Mouse (Mus musculus): ENCODE data around the gene Il31ra. TPM values are rescaled to one million over a fixed set of nuclear protein-coding genes. Genes with fewer than 3 reads are reported as not detected.

The Il31ra gene
- polyA plus RNA-seq, 1 experiment from 2014 or later: 0.06 TPM

- Histone ChIP-seq H3K27ac (ENCODE audit: low read depth) (no peak overlapping the region), H3K4me3 (ENCODE audit: low read depth, low read length) (no peak overlapping the region), H3K4me2 (ENCODE audit: low read depth, low read length) (no peak overlapping the region), H3K4me1 (ENCODE audit: insufficient read depth) (no peaks in the 10 kb centered on the region), H3K36me3 (replicated peaks; ENCODE audit: insufficient read depth, low read length) (no peaks in the 10 kb centered on the region), H3K9ac (replicated peaks) (no peak overlapping the region), H3K9me3 (ENCODE audit: low read length) (no peaks in the 10 kb centered on the region), H3K27me3 (ENCODE audit: insufficient read depth, low read length) (no peaks in the 10 kb centered on the region)
- DNase-seq (no peak), ATAC-seq (no peak)
- no peak for TF ChIP-seq EP300 (IDR thresholded peaks at IDR 0.05; ENCODE audit: low read depth)
- 56% methylated on average over 3 of the region's 3 CpGs for WGBS (ENCODE audit: insufficient replicate concordance)
Observed at GRCm38 (mm10) chr13:112624622-112625021, 30.5 kb upstream of the Il31ra start.

- Histone ChIP-seq H3K9me3 (ENCODE audit: low read length) (no peaks in the 10 kb centered on the region), H3K4me1 (ENCODE audit: insufficient read depth) (no peaks in the 10 kb centered on the region), H3K27me3 (ENCODE audit: insufficient read depth, low read length) (no peaks in the 10 kb centered on the region), H3K4me2 (ENCODE audit: low read depth, low read length) (no peak overlapping the region), H3K27ac (ENCODE audit: low read depth) (no peak overlapping the region), H3K36me3 (replicated peaks; ENCODE audit: insufficient read depth, low read length) (no peaks in the 10 kb centered on the region), H3K9ac (replicated peaks) (no peak overlapping the region), H3K4me3 (ENCODE audit: low read depth, low read length) (no peak overlapping the region)
- DNase-seq (no peak), ATAC-seq (no peak)
- WGBS (ENCODE audit: insufficient replicate concordance): 72% methylated on average over 7 of the region's 7 CpGs
- TF ChIP-seq CTCF (IDR thresholded peaks at IDR 0.05; ENCODE audit: low read depth) (no peak), EP300 (IDR thresholded peaks at IDR 0.05; ENCODE audit: low read depth) (no peak)
Observed at GRCm38 (mm10) chr13:112623656-112624055, 29.5 kb upstream of the Il31ra start.

GRCm38 (mm10) chr13:112621592-112621991 lies 27.4 kb upstream of the Il31ra start:
- H3K4me3 ChIP-seq (ENCODE audit: low read depth, low read length): no peak overlapping the region
- no peaks in the 10 kb centered on the region for H3K36me3 ChIP-seq (replicated peaks; ENCODE audit: insufficient read depth, low read length)
- DNase-seq: no peak
- H3K4me2 ChIP-seq (ENCODE audit: low read depth, low read length): no peak overlapping the region
- no peak overlapping the region for H3K9ac ChIP-seq (replicated peaks)
- peak; percentile 34; the same call in 1 of the 2 replicates for TF ChIP-seq CTCF (IDR thresholded peaks at IDR 0.05; ENCODE audit: low read depth)
- no peak for TF ChIP-seq EP300 (IDR thresholded peaks at IDR 0.05; ENCODE audit: low read depth)
- H3K9me3 ChIP-seq (ENCODE audit: low read length): no peaks in the 10 kb centered on the region
- no peaks in the 10 kb centered on the region for H3K4me1 ChIP-seq (ENCODE audit: insufficient read depth)
- H3K27ac ChIP-seq (ENCODE audit: low read depth): no peak overlapping the region
- WGBS (ENCODE audit: insufficient replicate concordance): 57% methylated on average over 3 of the region's 3 CpGs
- no peaks in the 10 kb centered on the region for H3K27me3 ChIP-seq (ENCODE audit: insufficient read depth, low read length)
- ATAC-seq: no peak

- 69% methylated on average over 3 of the region's 3 CpGs for WGBS (ENCODE audit: insufficient replicate concordance)
- no peak for ATAC-seq
Observed at GRCm38 (mm10) chr13:112608606-112609005, 14.4 kb upstream of the Il31ra start.

GRCm38 (mm10) chr13:112604411-112604810 lies 10.3 kb upstream of the Il31ra start:
- Histone ChIP-seq H3K27ac (ENCODE audit: low read depth) (no peak overlapping the region), H3K36me3 (replicated peaks; ENCODE audit: insufficient read depth, low read length) (no peaks in the 10 kb centered on the region), H3K4me3 (ENCODE audit: low read depth, low read length) (no peak overlapping the region), H3K4me1 (ENCODE audit: insufficient read depth) (no peaks in the 10 kb centered on the region), H3K9me3 (ENCODE audit: low read length) (no peaks in the 10 kb centered on the region), H3K27me3 (ENCODE audit: insufficient read depth, low read length) (no peaks in the 10 kb centered on the region), H3K9ac (replicated peaks) (no peak overlapping the region), H3K4me2 (ENCODE audit: low read depth, low read length) (no peak overlapping the region)
- DNase-seq (no peak), ATAC-seq (no peak)
- 53% methylated on average over 4 of the region's 4 CpGs for WGBS (ENCODE audit: insufficient replicate concordance)
- TF ChIP-seq CTCF (IDR thresholded peaks at IDR 0.05; ENCODE audit: low read depth) (no peak), EP300 (IDR thresholded peaks at IDR 0.05; ENCODE audit: low read depth) (no peak)

More at GRCm38 (mm10) chr13:112608606-112609005, 14.4 kb upstream of the Il31ra start:
- TF ChIP-seq CTCF (IDR thresholded peaks at IDR 0.05; ENCODE audit: low read depth): no peak
- no peak for TF ChIP-seq EP300 (IDR thresholded peaks at IDR 0.05; ENCODE audit: low read depth)
- Histone ChIP-seq H3K4me3 (ENCODE audit: low read depth, low read length) (no peak overlapping the region), H3K9me3 (ENCODE audit: low read length) (no peaks in the 10 kb centered on the region), H3K4me1 (ENCODE audit: insufficient read depth) (no peaks in the 10 kb centered on the region), H3K36me3 (replicated peaks; ENCODE audit: insufficient read depth, low read length) (no peaks in the 10 kb centered on the region), H3K27me3 (ENCODE audit: insufficient read depth, low read length) (no peaks in the 10 kb centered on the region), H3K27ac (ENCODE audit: low read depth) (no peak overlapping the region), H3K4me2 (ENCODE audit: low read depth, low read length) (no peak overlapping the region), H3K9ac (replicated peaks) (no peak overlapping the region)
- DNase-seq: no peak

- no peaks in the 10 kb centered on the region for H3K36me3 ChIP-seq (replicated peaks; ENCODE audit: insufficient read depth, low read length)
- no peak overlapping the region for H3K4me2 ChIP-seq (ENCODE audit: low read depth, low read length)
- no peaks in the 10 kb centered on the region for H3K4me1 ChIP-seq (ENCODE audit: insufficient read depth)
- TF ChIP-seq EP300 (IDR thresholded peaks at IDR 0.05; ENCODE audit: low read depth) (no peak), CTCF (IDR thresholded peaks at IDR 0.05; ENCODE audit: low read depth) (no peak)
- 68% methylated on average over 1 of the region's 1 CpGs for WGBS (ENCODE audit: insufficient replicate concordance)
- H3K4me3 ChIP-seq (ENCODE audit: low read depth, low read length): no peak overlapping the region
- ATAC-seq: no peak
- H3K27me3 ChIP-seq (ENCODE audit: insufficient read depth, low read length): no peaks in the 10 kb centered on the region
- DNase-seq: no peak
- H3K9ac ChIP-seq (replicated peaks): no peak overlapping the region
- H3K27ac ChIP-seq (ENCODE audit: low read depth): no peak overlapping the region
- no peaks in the 10 kb centered on the region for H3K9me3 ChIP-seq (ENCODE audit: low read length)
Observed at GRCm38 (mm10) chr13:112603839-112604238, 9.7 kb upstream of the Il31ra start.

GRCm38 (mm10) chr13:112602607-112603006 lies 8.4 kb upstream of the Il31ra start:
- H3K9me3 ChIP-seq (ENCODE audit: low read length): no peaks in the 10 kb centered on the region
- TF ChIP-seq EP300 (IDR thresholded peaks at IDR 0.05; ENCODE audit: low read depth) (no peak), CTCF (IDR thresholded peaks at IDR 0.05; ENCODE audit: low read depth) (no peak)
- no peak overlapping the region for H3K4me3 ChIP-seq (ENCODE audit: low read depth, low read length)
- H3K4me1 ChIP-seq (ENCODE audit: insufficient read depth): no peaks in the 10 kb centered on the region
- H3K36me3 ChIP-seq (replicated peaks; ENCODE audit: insufficient read depth, low read length): no peaks in the 10 kb centered on the region
- H3K27me3 ChIP-seq (ENCODE audit: insufficient read depth, low read length): no peaks in the 10 kb centered on the region
- no peak overlapping the region for H3K9ac ChIP-seq (replicated peaks)
- no peak overlapping the region for H3K4me2 ChIP-seq (ENCODE audit: low read depth, low read length)
- H3K27ac ChIP-seq (ENCODE audit: low read depth): no peak overlapping the region
- DNase-seq (no peak), ATAC-seq (no peak)
- 82% methylated on average over 2 of the region's 2 CpGs for WGBS (ENCODE audit: insufficient replicate concordance)
